Mouse (Mus musculus) ES-E14 (cell line): ENCODE measurements around the gene Chd6. TPM values are rescaled to one million over a fixed set of nuclear protein-coding genes. Genes with fewer than 3 reads are reported as not detected.

Experiments used
- DNase-seq: peaks from one replicate; pipeline ENCODE4 v3.0.0-alpha.2; 2013; ENCODE audit warnings: low read depth, low spot score
- H3K27ac ChIP-seq: 2 replicates; pipeline ENCODE4 v1.5.1; 2012; ENCODE audit warnings: low read depth, mild to moderate bottlenecking, low read length, moderate library complexity, mixed read lengths; ENCODE audit not compliant: poor library complexity, insufficient read depth, severe bottlenecking
- H3K36me3 ChIP-seq: 2 replicates; pipeline ENCODE4 v1.6.1; 2012; ENCODE audit warnings: mild to moderate bottlenecking, low read length, moderate library complexity, mixed read lengths; ENCODE audit not compliant: control insufficient read depth, poor library complexity, insufficient read depth, severe bottlenecking
- H3K4me1 ChIP-seq, 2 experiments: fragments of 150-350 bp in 1 of 2; sonication (generic) in 1 of 2; 2 replicates each; pipeline ENCODE4 v1.6.1; 2012; ENCODE audit warnings: low read length in 2 of 2, mild to moderate bottlenecking in 1 of 2, mixed read lengths in 1 of 2; ENCODE audit not compliant: control insufficient read depth in 2 of 2, insufficient read depth in 2 of 2, poor library complexity in 1 of 2
- H3K4me3 ChIP-seq, 2 experiments: fragments of 150-350 bp in 1 of 2; sonication (generic) in 1 of 2; 2 replicates each; pipeline ENCODE4 v1.5.1; 2012; ENCODE audit warnings: low read length in 2 of 2, low read depth in 1 of 2, mild to moderate bottlenecking in 1 of 2, mixed read lengths in 1 of 2; ENCODE audit not compliant: insufficient read depth in 1 of 2, poor library complexity in 1 of 2, severe bottlenecking in 1 of 2
- H3K9ac ChIP-seq: 2 replicates; pipeline ENCODE4 v1.6.1; 2012; ENCODE audit warnings: low read depth, mild to moderate bottlenecking, low read length, mixed read lengths; ENCODE audit not compliant: poor library complexity, insufficient read depth, severe bottlenecking
- H3K9me3 ChIP-seq: fragments of 150-350 bp; sonication (generic); 2 replicates; pipeline ENCODE4 v1.6.1; 2012; ENCODE audit warnings: low read depth, mild to moderate bottlenecking, low read length; ENCODE audit not compliant: control insufficient read depth, insufficient read depth
- CHD2 ChIP-seq: IDR thresholded peaks from 2 replicates; pipeline ENCODE4 v1.6.1; 2014; ENCODE audit warnings: mild to moderate bottlenecking, low read depth, low read length, inconsistent platforms
- HCFC1 ChIP-seq: IDR thresholded peaks from 2 replicates; pipeline ENCODE4 v1.6.1; 2012; ENCODE audit warnings: low read length, inconsistent platforms, borderline replicate concordance; ENCODE audit not compliant: insufficient read depth
- MAFK ChIP-seq: IDR thresholded peaks from 2 replicates; pipeline ENCODE4 v1.6.1; 2014; ENCODE audit warnings: mild to moderate bottlenecking, low read depth, low read length, inconsistent platforms; ENCODE audit not compliant: insufficient read depth
- ZC3H11A ChIP-seq: IDR thresholded peaks from 2 replicates; pipeline ENCODE4 v1.6.1; 2012; ENCODE audit warnings: low read depth, mild to moderate bottlenecking, inconsistent platforms, low read length, borderline replicate concordance
- ZNF384 ChIP-seq: IDR thresholded peaks from 2 replicates; pipeline ENCODE4 v1.6.1; 2012; ENCODE audit warnings: low read depth, low read length, inconsistent platforms
- in situ Hi-C, 2 experiments: fragments of 600-800 bp; cut with MboI; formaldehyde crosslinking; loops; one replicate each; pipeline ENCODE4 v1.15.1; 2025; ENCODE audit warnings: low sequenced_read_pairs in 2 of 2, inconsistent platforms in 1 of 2; ENCODE audit not compliant: unreplicated experiment in 2 of 2
- total RNA-seq: library from RNA; depleted of rRNA; stranded (reverse); fragments of 300-350 nt; gene quantifications from 2 replicates; pipeline ENCODE4 v1.2.3, GENCODE M21; 2012

Gene Chd6
- total RNA-seq, 1 experiment = 50.7 TPM

GRCm38 (mm10) chr2:161076262-161076661 lies 32.6 kb downstream of the Chd6 start:
- no peaks in the 10 kb centered on the region for H3K9me3 ChIP-seq
- no peak overlapping the region for H3K27ac ChIP-seq
- TF ChIP-seq MAFK = no peak
- TF ChIP-seq CHD2 = no peak
- TF ChIP-seq HCFC1 = no peak
- TF ChIP-seq ZNF384 = no peak
- TF ChIP-seq ZC3H11A = no peak
- H3K9ac ChIP-seq = no peak overlapping the region
- H3K4me1 ChIP-seq = peaks cover 0 to 2% of the 10 kb centered on the region in 2 experiments; a peak in 1 of 4 replicates
- no peak overlapping the region for H3K4me3 ChIP-seq
- peaks cover 5% of the 10 kb centered on the region; the same call in 1 of the 2 replicates for H3K36me3 ChIP-seq
- DNase-seq = no peak
- in situ Hi-C loops = no loop called here

GRCm38 (mm10) chr2:161075553-161075952 lies 33.3 kb downstream of the Chd6 start:
- Histone ChIP-seq H3K9ac (no peak overlapping the region), H3K4me1 (peaks cover 0 to 2% of the 10 kb centered on the region in 2 experiments; a peak in 1 of 4 replicates), H3K27ac (no peak overlapping the region), H3K36me3 (peaks cover 5% of the 10 kb centered on the region; the same call in 1 of the 2 replicates), H3K4me3 (no peak overlapping the region), H3K9me3 (no peaks in the 10 kb centered on the region)
- no peak for TF ChIP-seq CHD2
- in situ Hi-C loops = no loop called here
- DNase-seq = no peak

GRCm38 (mm10) chr2:161066097-161066759 lies 42.6 kb downstream of the Chd6 start:
- in situ Hi-C loops = no loop called here
- H3K4me1 ChIP-seq = peaks cover 3% of the 10 kb centered on the region in 2 experiments; a peak in 2 of 4 replicates
- no peak for DNase-seq
- no peak overlapping the region; a peak in 1 of 4 replicates for H3K4me3 ChIP-seq
- TF ChIP-seq ZC3H11A (no peak), CHD2 (no peak), ZNF384 (no peak), MAFK (no peak), HCFC1 (no peak)
- H3K36me3 ChIP-seq = peaks cover 3% of the 10 kb centered on the region; the same call in 1 of the 2 replicates
- H3K9me3 ChIP-seq = no peaks in the 10 kb centered on the region
- no peak overlapping the region for H3K27ac ChIP-seq
- no peak overlapping the region for H3K9ac ChIP-seq

GRCm38 (mm10) chr2:161065594-161065993 lies 43.3 kb downstream of the Chd6 start:
- TF ChIP-seq ZC3H11A = no peak
- no peak for TF ChIP-seq HCFC1
- TF ChIP-seq ZNF384 = no peak
- TF ChIP-seq CHD2 = no peak
- TF ChIP-seq MAFK = no peak
- Histone ChIP-seq H3K4me3 (no peak overlapping the region; a peak in 1 of 4 replicates), H3K36me3 (peaks cover 3% of the 10 kb centered on the region; the same call in 1 of the 2 replicates), H3K4me1 (peaks cover 3% of the 10 kb centered on the region in 2 experiments; a peak in 2 of 4 replicates), H3K9ac (no peak overlapping the region), H3K9me3 (no peaks in the 10 kb centered on the region), H3K27ac (no peak overlapping the region)
- in situ Hi-C loops = no loop called here
- no peak for DNase-seq

- no peak overlapping the region for H3K9ac ChIP-seq
- DNase-seq = no peak
- peaks cover 3% of the 10 kb centered on the region in 2 experiments; a peak in 2 of 4 replicates for H3K4me1 ChIP-seq
- no peaks in the 10 kb centered on the region for H3K9me3 ChIP-seq
- no peak overlapping the region for H3K4me3 ChIP-seq
- H3K36me3 ChIP-seq = peaks cover 3% of the 10 kb centered on the region; the same call in 1 of the 2 replicates
- TF ChIP-seq ZC3H11A (no peak), HCFC1 (no peak), MAFK (no peak), CHD2 (no peak), ZNF384 (no peak)
- no peak overlapping the region for H3K27ac ChIP-seq
- in situ Hi-C loops = no loop called here
Measured at GRCm38 (mm10) chr2:161064836-161065235, 44.0 kb downstream of the Chd6 start.
